Mouse (Mus musculus) megakaryocyte, embryonic 14.5 days (primary cell): ENCODE measurements around the gene Gm20388.

Source experiments
- FLI1 ChIP-seq: IDR thresholded peaks from 2 replicates; pipeline ENCODE4 v1.6.1; 2012; ENCODE audit warnings: low read length, inconsistent platforms, mixed read lengths
- GATA1 ChIP-seq: IDR thresholded peaks from 3 replicates; pipeline ENCODE4 v1.6.1; 2012; ENCODE audit warnings: mixed read lengths, low read length, inconsistent platforms, borderline replicate concordance

GRCm38 (mm10) chr8:121025486-121025885 lies 1114.8 kb downstream of the Gm20388 start:
- TF ChIP-seq FLI1, result no peak
- TF ChIP-seq GATA1, result no peak
